In the genomic region with DNA sequence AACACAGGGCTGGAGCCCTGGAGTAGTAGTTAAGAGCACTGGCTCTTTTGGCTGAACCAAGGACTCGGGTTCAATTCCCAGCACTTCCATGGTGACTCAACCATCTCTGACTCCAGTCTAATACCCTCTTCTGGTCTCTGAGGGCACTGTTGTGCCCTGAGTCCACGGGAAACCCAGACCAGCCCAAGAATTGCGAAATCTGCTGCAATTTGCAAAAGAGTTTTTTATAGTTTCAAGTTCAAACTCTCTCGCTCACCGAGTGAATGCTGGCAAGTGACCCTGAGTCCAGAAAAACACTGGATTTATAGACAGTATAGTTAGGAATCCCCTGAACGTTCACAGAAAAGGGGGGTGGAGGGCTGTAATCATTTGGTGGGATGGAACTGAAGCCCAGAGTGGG, we compare ENCODE assay signal across 38 mouse cellular contexts. TPM values are rescaled to one million over a fixed set of nuclear protein-coding genes. Genes with fewer than 3 reads are reported as not detected.
A peak's percentile ranks its signal among the peaks of the same experiment; 100 is the strongest.
DNase-seq lines count a peak whose midpoint lies in the region; ATAC-seq and TF ChIP-seq lines count a peak whose summit lies in the region.
"Had no signal": no experiment of that assay in that cellular context is flagged by ENCODE, and none has a peak within 500 bp of the region (broad histone marks: within the 10 kb centered on the region; RNA-seq: fewer than 3 reads in every experiment).

No protein-coding gene starts in this region.

- no peaks in the 10 kb centered on the region for H3K36me3 ChIP-seq in liver, postnatal 0 days (replicated peaks; ENCODE audit: insufficient read depth, low read length)
- H3K36me3 ChIP-seq in C2C12 (ENCODE audit: control insufficient read depth, insufficient read depth), result no peaks in the 10 kb centered on the region
- no peaks in the 10 kb centered on the region for H3K36me3 ChIP-seq in limb, embryonic 13.5 days
- H3K36me3 ChIP-seq: G1E; heart, embryonic 10.5 days; heart, embryonic 15.5 days; hindbrain, embryonic 12.5 days; intestine, embryonic 15.5 days; limb, embryonic 15.5 days had no signal

- 41% methylated on average over 6 of the region's 6 CpGs for WGBS in liver, postnatal 0 days (ENCODE audit: insufficient replicate concordance)
- 68% methylated on average over 6 of the region's 6 CpGs for WGBS in limb, embryonic 13.5 days

- H3K4me2 ChIP-seq in liver, postnatal 0 days (ENCODE audit: low read depth, low read length), result no peak overlapping the region
- no peak overlapping the region for H3K4me2 ChIP-seq in limb, embryonic 13.5 days (replicated peaks)
- H3K4me2 ChIP-seq: heart, embryonic 15.5 days; hindbrain, embryonic 12.5 days; intestine, embryonic 15.5 days; limb, embryonic 15.5 days had no signal

- no peak overlapping the region for H3K4me3 ChIP-seq in gastrocnemius, adult 2 months
- H3K4me3 ChIP-seq in liver, postnatal 0 days (ENCODE audit: low read depth, low read length), result no peak overlapping the region
- no peak overlapping the region for H3K4me3 ChIP-seq in C2C12 (ENCODE audit: insufficient read depth, poor library complexity, severe bottlenecking)
- H3K4me3 ChIP-seq in limb, embryonic 13.5 days, result no peak overlapping the region
- no peak overlapping the region for H3K4me3 ChIP-seq in left cerebral cortex, adult 2 months
- H3K4me3 ChIP-seq: erythroblast, embryonic 14.5 days; heart, embryonic 10.5 days; heart, embryonic 15.5 days; hindbrain, embryonic 12.5 days; intestine, embryonic 15.5 days; limb, embryonic 15.5 days had no signal

- H3K27ac ChIP-seq in gastrocnemius, adult 2 months, result peak overlapping the region; percentile 29
- peak overlapping the region; percentile 16; the same call in 1 of the 2 replicates for H3K27ac ChIP-seq in liver, postnatal 0 days (ENCODE audit: low read depth)
- H3K27ac ChIP-seq in limb, embryonic 13.5 days, result peak overlapping the region; percentile 63; the same call in 1 of the 2 replicates
- H3K27ac ChIP-seq in left cerebral cortex, adult 2 months, result no peak overlapping the region
- H3K27ac ChIP-seq: heart, embryonic 10.5 days; heart, embryonic 15.5 days; hindbrain, postnatal 0 days; macrophage; stomach, postnatal 0 days had no signal

- no peaks in the 10 kb centered on the region for H3K27me3 ChIP-seq in liver, postnatal 0 days (ENCODE audit: insufficient read depth, low read length)
- H3K27me3 ChIP-seq in C2C12 (ENCODE audit: control insufficient read depth, insufficient read depth, insufficient read length), result no peaks in the 10 kb centered on the region
- H3K27me3 ChIP-seq in limb, embryonic 13.5 days, result no peaks in the 10 kb centered on the region
- H3K27me3 ChIP-seq: heart, embryonic 15.5 days; hindbrain, embryonic 12.5 days; intestine, embryonic 15.5 days; limb, embryonic 15.5 days; Patski had no signal

- ATAC-seq in liver, postnatal 0 days, result peak; percentile 13; the same call in 1 of the 2 replicates
- ATAC-seq in limb, embryonic 13.5 days (ENCODE audit: low FRiP score, low read depth), result no peak
- ATAC-seq: forebrain, embryonic 16.5 days; hindbrain, postnatal 0 days; intestine, embryonic 15.5 days; Patski had no signal

- no peak overlapping the region for H3K9ac ChIP-seq in liver, postnatal 0 days (replicated peaks)
- no peak overlapping the region for H3K9ac ChIP-seq in limb, embryonic 13.5 days
- H3K9ac ChIP-seq: heart, embryonic 15.5 days; hindbrain, embryonic 12.5 days; intestine, embryonic 15.5 days; limb, embryonic 15.5 days had no signal

- no peak for DNase-seq in gastrocnemius, adult 2 months
- no peak for DNase-seq in gastrocnemius, adult 8-10 months (ENCODE audit: low spot score in 2 of 2)
- DNase-seq in liver, postnatal 0 days, result no peak
- DNase-seq in liver, result no peak
- no peak for DNase-seq in left cerebral cortex, adult 2 months (ENCODE audit: extremely low spot score in 1 of 2, low spot score in 2 of 2)
- DNase-seq: cerebellum, adult 18-20 months; gastrocnemius, postnatal 14 days; kidney, postnatal 25 days; midbrain, embryonic 14.5 days; right cerebral cortex, adult 18-20 months; thymus, adult 18-20 months; thymus, postnatal 25 days had no signal

- H3ac ChIP-seq in C2C12 (ENCODE audit: control insufficient read depth, insufficient read length, low read depth), result no peak overlapping the region

- peaks cover 30% of the 10 kb centered on the region for H3K4me1 ChIP-seq in liver, postnatal 0 days (ENCODE audit: insufficient read depth)
- H3K4me1 ChIP-seq in limb, embryonic 13.5 days, result peaks cover 19% of the 10 kb centered on the region; the same call in 1 of the 2 replicates

- H3K79me3 ChIP-seq in C2C12 (ENCODE audit: low read depth), result no peaks in the 10 kb centered on the region

- no peak for TF ChIP-seq EP300 in liver, postnatal 0 days (IDR thresholded peaks at IDR 0.05; ENCODE audit: low read depth)

- intact Hi-C loops in gastrocnemius, adult 2 months (cut with DNase I), result no loop called here
- intact Hi-C loops in left cerebral cortex, adult 2 months (cut with DNase I), result no loop called here

- no peak for TF ChIP-seq CTCF in gastrocnemius, adult 2 months (IDR thresholded peaks at IDR 0.05)
- TF ChIP-seq CTCF in liver, postnatal 0 days (IDR thresholded peaks at IDR 0.05; ENCODE audit: low read depth), result no peak
- TF ChIP-seq CTCF in C2C12 (IDR thresholded peaks at IDR 0.05; ENCODE audit: control insufficient read depth, insufficient read depth, insufficient read length), result no peak
- no peak for TF ChIP-seq CTCF in left cerebral cortex, adult 2 months (IDR thresholded peaks at IDR 0.05)

- H3K79me2 ChIP-seq in C2C12 (ENCODE audit: control insufficient read depth, insufficient read depth), result no peaks in the 10 kb centered on the region

- no peaks in the 10 kb centered on the region for H3K9me3 ChIP-seq in liver, postnatal 0 days (ENCODE audit: low read length)
- H3K9me3 ChIP-seq in limb, embryonic 13.5 days, result no peaks in the 10 kb centered on the region
- H3K9me3 ChIP-seq: G1E; heart, embryonic 10.5 days; heart, embryonic 15.5 days; hindbrain, embryonic 12.5 days; intestine, embryonic 15.5 days; limb, embryonic 15.5 days had no signal

TF ChIP-seq in C2C12, 6 proteins besides CTCF, POLR2A, EP300 and RAD21:
- TF ChIP-seq FOSL1 (IDR thresholded peaks at IDR 0.05; ENCODE audit: insufficient read depth, low read length, poor library complexity, severe bottlenecking) (no peak), MAX (IDR thresholded peaks at IDR 0.05) (no peak), MYOG (IDR thresholded peaks at IDR 0.05; ENCODE audit: control insufficient read depth, extremely low read depth, insufficient read length) (no peak), CEBPB (IDR thresholded peaks at IDR 0.05; ENCODE audit: low read depth) (peak; percentile 93), MYOD1 (IDR thresholded peaks at IDR 0.05; ENCODE audit: control insufficient read depth, insufficient read length, low read depth) (no peak), USF1 (IDR thresholded peaks at IDR 0.05; ENCODE audit: low read depth) (no peak)

RNA-seq across cellular contexts. Expression of a gene that starts 21.7 kb away (rescaled TPM):
- total RNA-seq in gastrocnemius, adult 2 months (2021), result not detected
- total RNA-seq in gastrocnemius, adult 8-10 months (2022), result under 1 TPM in 1 of 4 experiments, not detected in 3; 0.46 TPM
- polyA plus RNA-seq in liver, postnatal 0 days (2015; fragmentation: Nextera tagmentation; extraction: Ambion mirVana), result 7.5 and 8.0 TPM in 2 replicates
- 0.18 TPM for polyA plus RNA-seq in C2C12 (2012; fragmentation: generic; extraction: Trizol)
- polyA plus RNA-seq in limb, embryonic 13.5 days (2015; fragmentation: Nextera tagmentation; extraction: Ambion mirVana), result 0.94 and 1.5 TPM in 2 replicates
- not detected for total RNA-seq in left cerebral cortex, adult 2 months (2021)
- total RNA-seq: heart, postnatal 25 days; hindbrain, postnatal 0 days; layer of hippocampus, adult 18-20 months; layer of hippocampus, postnatal 10 days; left cerebral cortex, postnatal 25 days had no signal
- polyA plus RNA-seq: erythroblast, embryonic 14.5 days; forebrain, embryonic 16.5 days; G1E; neural tube, embryonic 11.5 days had no signal

RNA-seq across cellular contexts. Expression of a gene that starts 38.8 kb away (rescaled TPM):
- 100 to 1,000 TPM; 394 to 399 TPM for total RNA-seq in gastrocnemius, adult 2 months (2021)
- total RNA-seq in gastrocnemius, adult 8-10 months (2022), result 100 to 1,000 TPM; 404 to 480 (median 430) TPM
- polyA plus RNA-seq in liver, postnatal 0 days (2015; fragmentation: Nextera tagmentation; extraction: Ambion mirVana), result 2.3 and 4.0 TPM in 2 replicates
- polyA plus RNA-seq in C2C12 (2012; fragmentation: generic; extraction: Trizol), result 0.39 TPM
- 5.2 and 5.5 TPM in 2 replicates for polyA plus RNA-seq in limb, embryonic 13.5 days (2015; fragmentation: Nextera tagmentation; extraction: Ambion mirVana)
- total RNA-seq in left cerebral cortex, adult 2 months (2021), result 1 to 10 TPM; 3.8 to 7.5 TPM
- total RNA-seq: megakaryocyte-erythroid progenitor cell, adult 5-6 weeks; neutrophil, adult 5-6 weeks had no signal
- polyA plus RNA-seq: erythroblast, embryonic 14.5 days; G1E; macrophage; Patski had no signal

RNA-seq across cellular contexts. Expression of a gene that starts 42.5 kb away (rescaled TPM):
- total RNA-seq in gastrocnemius, adult 2 months (2021), result under 1 TPM; 0.10 to 0.45 TPM
- total RNA-seq in gastrocnemius, adult 8-10 months (2022), result under 1 TPM in 2 of 4 experiments, not detected in 2; 0.15 to 0.47 TPM
- polyA plus RNA-seq in liver, postnatal 0 days (2015; fragmentation: Nextera tagmentation; extraction: Ambion mirVana), result 0.20 and 0.35 TPM in 2 replicates
- not detected for polyA plus RNA-seq in C2C12 (2012; fragmentation: generic; extraction: Trizol)
- polyA plus RNA-seq in limb, embryonic 13.5 days (2015; fragmentation: Nextera tagmentation; extraction: Ambion mirVana), result 0.49 and 0.76 TPM in 2 replicates
- total RNA-seq in left cerebral cortex, adult 2 months (2021), result not detected
- total RNA-seq: G1E; hindbrain, postnatal 0 days; layer of hippocampus, adult 18-20 months; layer of hippocampus, postnatal 10 days; left cerebral cortex, adult 18-20 months; left cerebral cortex, postnatal 25 days; megakaryocyte-erythroid progenitor cell, adult 5-6 weeks had no signal
- polyA plus RNA-seq: cortical plate, adult 2 months; erythroblast, embryonic 14.5 days; forebrain, embryonic 11.5 days; forebrain, embryonic 16.5 days; G1E; heart, embryonic 10.5 days; heart, embryonic 15.5 days; hindbrain, embryonic 12.5 days; hindbrain, postnatal 0 days; intestine, embryonic 15.5 days; kidney, embryonic 14.5 days; lung, embryonic 16.5 days; midbrain, embryonic 14.5 days; neural tube, embryonic 11.5 days had no signal

Comparison
In these comparisons a context has a peak if more than half of its experiments do, and no peak if none do; other contexts are left out.
1. RNA of a gene that starts 38.8 kb away (total RNA-seq): 404 to 480 TPM in gastrocnemius, adult 8-10 months and 394 to 399 TPM in gastrocnemius, adult 2 months; 3.8 to 7.5 TPM in left cerebral cortex, adult 2 months; every median in the first group is over 10 times any median in the second.